Mouse (Mus musculus) erythroid progenitor cell, adult 5-6 weeks (primary cell): ENCODE results near the gene Gm2916. TPM values are rescaled to one million over a fixed set of nuclear protein-coding genes. Genes with fewer than 3 reads are reported as not detected.
"Not testable (repeated sequence)": the region's sequence is repeated elsewhere in the genome, so short reads cannot be mapped to it uniquely, and the experiment has no call there.

Experiments used
- ATAC-seq: replicated peaks from 2 replicates; pipeline ENCODE4 v1.8.0; 2016; ENCODE audit warnings: moderate number of reproducible peaks, mild to moderate bottlenecking, moderate TSS enrichment, inconsistent platforms; ENCODE audit not compliant: poor library complexity, low FRiP score, severe bottlenecking
- total RNA-seq, 2 experiments: library from RNA; stranded (forward) in 1 of 2; stranded (reverse) in 1 of 2; fragments of 150-400 nt in 1 of 2; fragments of 186-747, 209-891 nt in 1 of 2; gene quantifications; 2 replicates each; pipeline versions ENCODE4 v1.2.3 to v1.2.4; 2015 to 2017; ENCODE audit warnings: low replicate concordance in 2 of 2

Gm2916 gene
- not detected in 2 replicates for total RNA-seq (2015; ENCODE audit: low replicate concordance)
- not detected in 2 replicates for total RNA-seq (2017; ENCODE audit: low replicate concordance)

DNA sequence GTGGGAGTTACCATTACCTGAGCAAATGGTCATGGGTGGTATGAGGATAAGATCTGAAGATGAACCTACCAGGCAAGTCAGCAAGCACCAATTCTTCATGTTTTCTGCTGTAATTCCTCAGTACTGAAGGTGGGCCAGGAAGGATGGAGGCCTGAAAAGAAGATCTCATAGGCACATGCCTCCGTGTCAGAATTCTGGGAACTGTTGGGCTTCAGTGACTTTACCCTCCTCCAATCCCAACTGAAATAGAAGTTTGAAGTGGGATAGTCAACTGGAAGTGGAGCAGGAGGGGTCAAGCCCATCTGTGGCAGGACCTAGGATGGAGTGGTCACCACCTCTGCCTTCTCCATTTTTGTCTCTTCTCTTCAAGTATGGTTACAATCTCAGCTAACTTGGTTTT, at the start of gene Gm2916:
Gm2916 (plus strand) TSS at position 301 of the 400 bp plus-strand sequence.
- not testable (repeated sequence) for ATAC-seq

DNA sequence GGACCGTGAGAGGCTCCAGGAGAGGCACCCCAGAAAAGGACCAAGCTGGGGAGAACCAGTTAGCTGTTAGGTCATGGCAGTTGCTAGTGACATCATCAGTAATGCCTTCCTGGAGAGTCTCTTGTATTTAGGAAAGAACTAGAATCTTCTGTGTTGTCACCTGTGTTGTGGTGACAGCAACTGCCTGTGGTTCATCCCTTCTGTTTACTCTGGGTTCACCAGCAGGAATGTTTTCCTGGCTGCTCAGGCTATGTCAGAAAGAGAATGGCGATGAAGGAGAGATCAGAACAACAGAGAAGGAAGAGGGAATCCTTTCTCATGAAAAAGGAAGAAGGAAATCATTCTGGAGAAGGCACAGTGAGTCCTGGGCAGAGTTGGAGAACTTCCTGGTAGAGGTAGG, 38.0 kb upstream of the Gm2916 start, which contains the start of gene Gm3033:
Gm3033 (plus strand) TSS at position 301 of the 400 bp plus-strand sequence.
- not testable (repeated sequence) for ATAC-seq

DNA sequence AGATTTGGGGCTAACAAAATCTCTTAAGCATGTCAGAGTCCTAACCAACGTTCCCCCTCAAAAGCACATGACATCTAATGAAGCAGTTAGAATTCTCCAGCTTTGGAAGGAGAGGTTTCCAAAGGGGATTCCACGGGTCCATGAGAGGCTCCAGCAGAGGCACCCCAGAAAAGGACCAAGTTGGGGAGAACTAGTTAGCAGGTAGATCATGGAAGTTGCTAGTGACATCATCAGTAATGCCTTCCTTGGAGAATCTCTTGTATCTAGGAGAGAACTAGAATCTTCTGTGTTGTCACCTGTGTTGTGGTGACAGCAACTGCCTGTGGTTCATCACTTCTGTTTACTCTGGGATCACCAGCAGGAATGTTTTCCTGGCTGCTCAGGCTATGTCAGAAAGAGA, 47.5 kb downstream of the Gm2916 start, which contains the start of gene Gm3029:
Gm3029 (plus strand) TSS at position 301 of the 400 bp plus-strand sequence.
- not testable (repeated sequence) for ATAC-seq

DNA sequence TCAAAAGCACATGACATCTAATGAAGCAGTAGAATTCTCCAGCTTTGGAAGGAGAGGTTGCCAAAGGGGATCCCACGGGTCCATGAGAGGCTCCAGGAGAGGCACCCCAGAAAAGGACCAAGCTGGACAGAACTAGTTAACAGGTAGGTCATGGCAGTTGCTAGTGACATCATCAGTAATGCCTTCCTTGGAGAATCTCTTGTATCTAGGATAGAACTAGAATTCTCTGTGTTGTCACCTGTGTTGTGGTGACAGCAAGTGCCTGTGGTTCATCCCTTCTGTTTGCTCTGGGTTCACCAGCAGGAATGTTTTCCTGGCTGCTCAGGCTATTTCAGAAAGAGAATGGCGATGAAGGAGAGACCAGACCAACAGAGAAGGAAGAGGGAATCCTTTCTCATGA, 79.3 kb downstream of the Gm2916 start, which contains the start of gene Gm3095:
Gm3095 (plus strand) TSS at position 301 of the 400 bp plus-strand sequence.
- ATAC-seq: not testable (repeated sequence)

Other genes with a start within 250 kb of the Gm2916 start
- not detected in 2 replicates for gene Gm3012, start 249.7 kb upstream of the Gm2916 start, total RNA-seq (2015; ENCODE audit: low replicate concordance)
- not detected in 2 replicates for gene Gm3012, start 249.7 kb upstream of the Gm2916 start, total RNA-seq (2017; ENCODE audit: low replicate concordance)
- 0.84 TPM in 1 of 2 replicates, not detected in the other for gene Gm3020, start 232.1 kb upstream of the Gm2916 start, total RNA-seq (2015; ENCODE audit: low replicate concordance)
- gene Gm3020, start 232.1 kb upstream of the Gm2916 start, total RNA-seq (2017; ENCODE audit: low replicate concordance): not detected in 2 replicates
- not detected in 2 replicates for gene Gm3043, start 195.4 kb upstream of the Gm2916 start, total RNA-seq (2015; ENCODE audit: low replicate concordance)
- gene Gm3043, start 195.4 kb upstream of the Gm2916 start, total RNA-seq (2017; ENCODE audit: low replicate concordance): not detected in 2 replicates
- gene Gm3002, start 74.1 kb upstream of the Gm2916 start, total RNA-seq (2015; ENCODE audit: low replicate concordance): not detected in 2 replicates
- not detected in 2 replicates for gene Gm3002, start 74.1 kb upstream of the Gm2916 start, total RNA-seq (2017; ENCODE audit: low replicate concordance)
- not detected in 2 replicates for gene Gm3033, start 37.9 kb upstream of the Gm2916 start, total RNA-seq (2015; ENCODE audit: low replicate concordance)
- gene Gm3033, start 37.9 kb upstream of the Gm2916 start, total RNA-seq (2017; ENCODE audit: low replicate concordance): not detected in 2 replicates
- not detected in 2 replicates for gene Gm3029, start 47.6 kb downstream of the Gm2916 start, total RNA-seq (2015; ENCODE audit: low replicate concordance)
- not detected in 2 replicates for gene Gm3029, start 47.6 kb downstream of the Gm2916 start, total RNA-seq (2017; ENCODE audit: low replicate concordance)
- gene Gm3095, start 79.4 kb downstream of the Gm2916 start, total RNA-seq (2015; ENCODE audit: low replicate concordance): not detected in 2 replicates
- not detected in 2 replicates for gene Gm3095, start 79.4 kb downstream of the Gm2916 start, total RNA-seq (2017; ENCODE audit: low replicate concordance)
- not detected in 2 replicates for gene Gm3099, start 114.2 kb downstream of the Gm2916 start, total RNA-seq (2015; ENCODE audit: low replicate concordance)
- gene Gm3099, start 114.2 kb downstream of the Gm2916 start, total RNA-seq (2017; ENCODE audit: low replicate concordance): not detected in 2 replicates
- gene Gm5796, start 139.8 kb downstream of the Gm2916 start, total RNA-seq (2015; ENCODE audit: low replicate concordance): not detected in 2 replicates
- gene Gm5796, start 139.8 kb downstream of the Gm2916 start, total RNA-seq (2017; ENCODE audit: low replicate concordance): not detected in 2 replicates
- gene Gm3115, start 199.9 kb downstream of the Gm2916 start, total RNA-seq (2015; ENCODE audit: low replicate concordance): not detected in 2 replicates
- not detected in 2 replicates for gene Gm3115, start 199.9 kb downstream of the Gm2916 start, total RNA-seq (2017; ENCODE audit: low replicate concordance)
- gene Gm8108, start 226.4 kb downstream of the Gm2916 start, total RNA-seq (2015; ENCODE audit: low replicate concordance): not detected in 2 replicates
- not detected in 2 replicates for gene Gm8108, start 226.4 kb downstream of the Gm2916 start, total RNA-seq (2017; ENCODE audit: low replicate concordance)